Mouse (Mus musculus) ES-Bruce4 (cell line): Measurements from ENCODE around the gene Lhfpl2. TPM values are rescaled to one million over a fixed set of nuclear protein-coding genes. Genes with fewer than 3 reads are reported as not detected.

ENCODE experiments used
- H3K27ac ChIP-seq: 2 replicates; pipeline ENCODE4 v1.5.1; 2012; ENCODE audit warnings: low read length, inconsistent platforms; ENCODE audit not compliant: insufficient read depth
- H3K27me3 ChIP-seq: 2 replicates; pipeline ENCODE4 v1.6.1; 2012; ENCODE audit warnings: mild to moderate bottlenecking, low read length, inconsistent platforms; ENCODE audit not compliant: control insufficient read depth, poor library complexity, insufficient read depth, severe bottlenecking
- H3K36me3 ChIP-seq: 2 replicates; pipeline ENCODE4 v1.6.1; 2012; ENCODE audit warnings: inconsistent platforms, mild to moderate bottlenecking, low read length, moderate library complexity; ENCODE audit not compliant: control insufficient read depth, poor library complexity, insufficient read depth, severe bottlenecking
- H3K4me1 ChIP-seq: one replicate; pipeline ENCODE4 v1.8.1; 2011; ENCODE audit warnings: low read length; ENCODE audit not compliant: control insufficient read depth, insufficient read depth
- H3K4me3 ChIP-seq: 2 replicates; pipeline ENCODE4 v1.5.1; 2011; ENCODE audit warnings: low read depth, mild to moderate bottlenecking, low read length
- H3K9ac ChIP-seq: 2 replicates; pipeline ENCODE4 v1.6.1; 2012; ENCODE audit warnings: low read depth, mild to moderate bottlenecking, inconsistent platforms; ENCODE audit not compliant: poor library complexity, severe bottlenecking
- H3K9me3 ChIP-seq: replicated peaks from 2 replicates; pipeline ENCODE4 v1.6.1; 2012; ENCODE audit warnings: mild to moderate bottlenecking, low read length, inconsistent platforms; ENCODE audit not compliant: control insufficient read depth, poor library complexity, insufficient read depth, severe bottlenecking
- CTCF ChIP-seq: IDR thresholded peaks from one replicate; pipeline ENCODE4 v1.8.1; 2011; ENCODE audit warnings: low read depth, low read length
- EP300 ChIP-seq: IDR thresholded peaks from 2 replicates; pipeline ENCODE4 v1.6.1; 2011; ENCODE audit warnings: low read depth, low read length; ENCODE audit not compliant: insufficient read depth
- POLR2A ChIP-seq: IDR thresholded peaks from one replicate; pipeline ENCODE4 v1.8.1; 2011; ENCODE audit warnings: low read length; ENCODE audit not compliant: insufficient read depth
- polyA plus RNA-seq: library from polyadenylated mRNA; stranded (reverse); fragments of >200 nt; gene quantifications from 2 replicates; pipeline ENCODE4 v1.2.4, GENCODE M21; 2011; ENCODE audit warnings: low read depth; ENCODE audit not compliant: missing spikeins, insufficient read depth, insufficient read length

Lhfpl2 gene
- polyA plus RNA-seq, 1 experiment = 12.5 TPM

- no peak overlapping the region for H3K27ac ChIP-seq
- TF ChIP-seq EP300 = no peak
- TF ChIP-seq CTCF = no peak
- TF ChIP-seq POLR2A = no peak
- H3K9me3 ChIP-seq = no peaks in the 10 kb centered on the region
- no peak overlapping the region for H3K4me3 ChIP-seq
- no peaks in the 10 kb centered on the region for H3K36me3 ChIP-seq
- H3K4me1 ChIP-seq = no peaks in the 10 kb centered on the region
- H3K27me3 ChIP-seq = no peaks in the 10 kb centered on the region
- H3K9ac ChIP-seq = no peak overlapping the region
These were observed 128.0 kb downstream of the Lhfpl2 start for GRCm38 (mm10) chr13:94185631-94186030.

GRCm38 (mm10) chr13:94188200-94189086 lies 130.8 kb downstream of the Lhfpl2 start:
- H3K36me3 ChIP-seq = no peaks in the 10 kb centered on the region
- no peaks in the 10 kb centered on the region for H3K4me1 ChIP-seq
- no peaks in the 10 kb centered on the region for H3K9me3 ChIP-seq
- H3K9ac ChIP-seq = no peak overlapping the region
- no peak overlapping the region for H3K4me3 ChIP-seq
- TF ChIP-seq POLR2A (no peak), EP300 (no peak), CTCF (no peak)
- H3K27ac ChIP-seq = no peak overlapping the region
- no peaks in the 10 kb centered on the region for H3K27me3 ChIP-seq

- Histone ChIP-seq H3K27me3 (no peaks in the 10 kb centered on the region), H3K36me3 (no peaks in the 10 kb centered on the region), H3K9me3 (no peaks in the 10 kb centered on the region), H3K4me1 (no peaks in the 10 kb centered on the region), H3K27ac (no peak overlapping the region), H3K9ac (no peak overlapping the region), H3K4me3 (no peak overlapping the region)
- no peak for TF ChIP-seq CTCF
- TF ChIP-seq EP300 = no peak
- no peak for TF ChIP-seq POLR2A
These were observed 132.8 kb downstream of the Lhfpl2 start for GRCm38 (mm10) chr13:94190386-94190785.

GRCm38 (mm10) chr13:94193227-94193626 lies 135.6 kb downstream of the Lhfpl2 start:
- Histone ChIP-seq H3K4me3 (no peak overlapping the region), H3K27ac (no peak overlapping the region), H3K36me3 (no peaks in the 10 kb centered on the region), H3K9ac (no peak overlapping the region), H3K9me3 (no peaks in the 10 kb centered on the region), H3K4me1 (no peaks in the 10 kb centered on the region), H3K27me3 (no peaks in the 10 kb centered on the region)
- no peak for TF ChIP-seq CTCF
- no peak for TF ChIP-seq EP300
- TF ChIP-seq POLR2A = no peak

GRCm38 (mm10) chr13:94198616-94199015 lies 141.0 kb downstream of the Lhfpl2 start:
- H3K36me3 ChIP-seq = no peaks in the 10 kb centered on the region
- H3K27ac ChIP-seq = no peak overlapping the region
- no peak overlapping the region for H3K9ac ChIP-seq
- H3K9me3 ChIP-seq = no peaks in the 10 kb centered on the region
- H3K4me1 ChIP-seq = no peaks in the 10 kb centered on the region
- H3K27me3 ChIP-seq = no peaks in the 10 kb centered on the region
- no peak overlapping the region for H3K4me3 ChIP-seq
- TF ChIP-seq POLR2A = no peak
- no peak for TF ChIP-seq EP300
- no peak for TF ChIP-seq CTCF

GRCm38 (mm10) chr13:94199829-94200228 lies 142.2 kb downstream of the Lhfpl2 start:
- H3K4me3 ChIP-seq = no peak overlapping the region
- H3K9ac ChIP-seq = no peak overlapping the region
- H3K27me3 ChIP-seq = no peaks in the 10 kb centered on the region
- no peak for TF ChIP-seq EP300
- TF ChIP-seq POLR2A = no peak
- H3K4me1 ChIP-seq = no peaks in the 10 kb centered on the region
- no peaks in the 10 kb centered on the region for H3K9me3 ChIP-seq
- no peak overlapping the region for H3K27ac ChIP-seq
- H3K36me3 ChIP-seq = no peaks in the 10 kb centered on the region
